Mouse (Mus musculus): ENCODE results near the gene Arhgap42. TPM values are rescaled to one million over a fixed set of nuclear protein-coding genes. Genes with fewer than 3 reads are reported as not detected.

The Arhgap42 gene
- polyA plus RNA-seq, 1 experiment: 12.6 TPM

- DNase-seq: peak; percentile 66
- peak overlapping the region; percentile 45; the same call in 1 of the 2 replicates for H3K27ac ChIP-seq (ENCODE audit: insufficient read depth, low read depth, low read length)
- TF ChIP-seq POLR2A (IDR thresholded peaks at IDR 0.05; ENCODE audit: low read depth, low read length): no peak
- no peak for TF ChIP-seq CTCF (conservative IDR thresholded peaks at IDR 0.05; ENCODE audit: insufficient read depth, insufficient read length, low read depth, low read length)
- WGBS: 32% methylated on average over 4 of the region's 4 CpGs
- H3K4me1 ChIP-seq (ENCODE audit: control insufficient read depth, insufficient read depth, low read length): peaks cover 6% of the 10 kb centered on the region; the same call in 1 of the 2 replicates
- H3K27me3 ChIP-seq (replicated peaks; ENCODE audit: control insufficient read depth, insufficient read depth, low read length): no peaks in the 10 kb centered on the region
- no peaks in the 10 kb centered on the region for H3K36me3 ChIP-seq (ENCODE audit: control insufficient read depth, insufficient read depth, low read length)
- H3K4me3 ChIP-seq (ENCODE audit: insufficient read depth, low read depth, low read length): no peak overlapping the region
Measured at GRCm38 (mm10) chr9:9127041-9127755, 111.7 kb downstream of the Arhgap42 start.

DNA sequence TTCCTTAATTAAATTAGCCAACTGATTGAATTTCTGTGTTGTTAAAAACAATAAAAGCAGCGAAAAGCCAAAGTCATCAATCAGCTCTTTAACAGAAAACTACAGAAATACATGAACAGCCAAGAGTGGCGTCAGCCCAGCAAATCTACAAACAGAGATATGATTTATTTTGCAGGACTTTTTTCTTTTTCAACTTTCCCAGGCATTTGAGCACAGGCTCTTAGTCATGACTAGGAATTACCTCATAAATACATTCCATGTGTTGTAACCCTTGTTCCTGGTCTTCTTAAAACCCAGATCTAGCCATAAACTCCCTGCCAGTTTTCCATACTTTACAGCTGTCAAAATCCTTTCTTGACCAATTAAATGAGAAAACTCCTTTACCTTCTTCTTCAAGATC, 114.7 kb downstream of the Arhgap42 start:
- Histone ChIP-seq H3K27me3 (replicated peaks; ENCODE audit: control insufficient read depth, insufficient read depth, low read length) (no peaks in the 10 kb centered on the region), H3K4me3 (ENCODE audit: insufficient read depth, low read depth, low read length) (no peak overlapping the region), H3K36me3 (ENCODE audit: control insufficient read depth, insufficient read depth, low read length) (no peaks in the 10 kb centered on the region), H3K4me1 (ENCODE audit: control insufficient read depth, insufficient read depth, low read length) (peaks cover 6% of the 10 kb centered on the region; the same call in 1 of the 2 replicates), H3K27ac (ENCODE audit: insufficient read depth, low read depth, low read length) (no peak overlapping the region)
- TF ChIP-seq CTCF (conservative IDR thresholded peaks at IDR 0.05; ENCODE audit: insufficient read depth, insufficient read length, low read depth, low read length) (no peak), POLR2A (IDR thresholded peaks at IDR 0.05; ENCODE audit: low read depth, low read length) (no peak)
- DNase-seq: no peak
- 75% methylated on average over 2 of the region's 2 CpGs for WGBS

DNA sequence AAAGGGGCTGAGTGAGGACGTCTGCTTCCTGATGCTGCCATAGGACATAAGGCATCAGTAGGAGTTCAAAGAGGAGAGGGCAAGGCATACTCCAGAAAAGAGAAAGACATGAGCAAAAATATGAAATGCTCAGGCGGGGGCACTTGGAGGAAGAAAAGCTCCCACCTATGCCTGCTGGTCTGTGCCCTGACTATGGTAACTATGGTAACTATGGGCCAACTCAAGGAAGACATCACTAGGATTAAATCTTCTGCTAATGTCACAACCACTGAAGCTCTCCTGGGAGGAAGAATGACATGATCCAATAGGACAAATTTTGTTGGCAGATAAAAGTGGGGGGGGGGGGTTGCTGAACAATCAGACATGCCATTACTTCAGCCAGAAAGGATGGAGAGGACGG, 124.6 kb downstream of the Arhgap42 start:
- H3K4me3 ChIP-seq (ENCODE audit: insufficient read depth, low read depth, low read length): no peak overlapping the region
- WGBS: 81% methylated on average over 3 of the region's 3 CpGs
- no peak for DNase-seq
- TF ChIP-seq POLR2A (IDR thresholded peaks at IDR 0.05; ENCODE audit: low read depth, low read length): no peak
- TF ChIP-seq CTCF (conservative IDR thresholded peaks at IDR 0.05; ENCODE audit: insufficient read depth, insufficient read length, low read depth, low read length): no peak
- H3K27me3 ChIP-seq (replicated peaks; ENCODE audit: control insufficient read depth, insufficient read depth, low read length): no peaks in the 10 kb centered on the region
- H3K36me3 ChIP-seq (ENCODE audit: control insufficient read depth, insufficient read depth, low read length): no peaks in the 10 kb centered on the region
- no peak overlapping the region for H3K27ac ChIP-seq (ENCODE audit: insufficient read depth, low read depth, low read length)
- no peaks in the 10 kb centered on the region; the same call in 1 of the 2 replicates for H3K4me1 ChIP-seq (ENCODE audit: control insufficient read depth, insufficient read depth, low read length)

GRCm38 (mm10) chr9:9113847-9114246, 125.1 kb downstream of the Arhgap42 start:
- H3K4me1 ChIP-seq (ENCODE audit: control insufficient read depth, insufficient read depth, low read length): no peaks in the 10 kb centered on the region; the same call in 1 of the 2 replicates
- H3K36me3 ChIP-seq (ENCODE audit: control insufficient read depth, insufficient read depth, low read length): no peaks in the 10 kb centered on the region
- H3K27ac ChIP-seq (ENCODE audit: insufficient read depth, low read depth, low read length): no peak overlapping the region
- H3K27me3 ChIP-seq (replicated peaks; ENCODE audit: control insufficient read depth, insufficient read depth, low read length): no peaks in the 10 kb centered on the region
- TF ChIP-seq POLR2A (IDR thresholded peaks at IDR 0.05; ENCODE audit: low read depth, low read length): no peak
- H3K4me3 ChIP-seq (ENCODE audit: insufficient read depth, low read depth, low read length): no peak overlapping the region
- no peak for DNase-seq
- 78% methylated on average over 1 of the region's 1 CpGs for WGBS

GRCm38 (mm10) chr9:9112921-9113320, 126.0 kb downstream of the Arhgap42 start:
- TF ChIP-seq POLR2A (IDR thresholded peaks at IDR 0.05; ENCODE audit: low read depth, low read length) (no peak), CTCF (conservative IDR thresholded peaks at IDR 0.05; ENCODE audit: insufficient read depth, insufficient read length, low read depth, low read length) (no peak)
- 72% methylated on average over 4 of the region's 4 CpGs for WGBS
- Histone ChIP-seq H3K36me3 (ENCODE audit: control insufficient read depth, insufficient read depth, low read length) (no peaks in the 10 kb centered on the region), H3K4me1 (ENCODE audit: control insufficient read depth, insufficient read depth, low read length) (no peaks in the 10 kb centered on the region; the same call in 1 of the 2 replicates), H3K27me3 (replicated peaks; ENCODE audit: control insufficient read depth, insufficient read depth, low read length) (no peaks in the 10 kb centered on the region), H3K27ac (ENCODE audit: insufficient read depth, low read depth, low read length) (no peak overlapping the region), H3K4me3 (ENCODE audit: insufficient read depth, low read depth, low read length) (no peak overlapping the region)
- no peak for DNase-seq

DNA sequence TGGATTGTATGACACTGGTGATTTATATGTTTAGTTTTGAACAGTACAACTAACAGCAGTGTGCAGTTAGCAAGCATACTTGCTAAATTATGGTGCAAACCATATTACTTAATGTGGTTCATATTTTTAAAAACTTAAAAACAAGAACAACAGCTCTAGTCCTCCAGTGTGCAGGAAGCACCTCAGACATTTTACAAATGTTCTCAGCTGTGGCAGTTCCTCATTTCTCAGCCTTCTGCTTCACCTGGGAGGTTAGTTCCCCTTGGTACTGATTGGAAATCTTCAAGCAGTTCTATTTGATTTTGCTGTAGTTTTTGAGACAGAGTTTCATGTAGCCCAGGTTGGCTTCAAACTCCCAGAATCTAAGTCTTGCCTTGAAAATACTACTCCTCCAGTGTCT, 131.2 kb downstream of the Arhgap42 start:
- Histone ChIP-seq H3K27ac (ENCODE audit: insufficient read depth, low read depth, low read length) (no peak overlapping the region), H3K4me3 (ENCODE audit: insufficient read depth, low read depth, low read length) (no peak overlapping the region), H3K36me3 (ENCODE audit: control insufficient read depth, insufficient read depth, low read length) (no peaks in the 10 kb centered on the region), H3K27me3 (replicated peaks; ENCODE audit: control insufficient read depth, insufficient read depth, low read length) (no peaks in the 10 kb centered on the region), H3K4me1 (ENCODE audit: control insufficient read depth, insufficient read depth, low read length) (no peaks in the 10 kb centered on the region; the same call in 1 of the 2 replicates)
- DNase-seq: no peak
- no peak for TF ChIP-seq CTCF (conservative IDR thresholded peaks at IDR 0.05; ENCODE audit: insufficient read depth, insufficient read length, low read depth, low read length)
- no peak for TF ChIP-seq POLR2A (IDR thresholded peaks at IDR 0.05; ENCODE audit: low read depth, low read length)

- Histone ChIP-seq H3K27ac (ENCODE audit: insufficient read depth, low read depth, low read length) (no peak overlapping the region), H3K4me3 (ENCODE audit: insufficient read depth, low read depth, low read length) (no peak overlapping the region), H3K27me3 (replicated peaks; ENCODE audit: control insufficient read depth, insufficient read depth, low read length) (no peaks in the 10 kb centered on the region), H3K4me1 (ENCODE audit: control insufficient read depth, insufficient read depth, low read length) (no peaks in the 10 kb centered on the region; the same call in 1 of the 2 replicates), H3K36me3 (ENCODE audit: control insufficient read depth, insufficient read depth, low read length) (no peaks in the 10 kb centered on the region)
- WGBS: 39% methylated on average over 3 of the region's 3 CpGs
- TF ChIP-seq POLR2A (IDR thresholded peaks at IDR 0.05; ENCODE audit: low read depth, low read length): no peak
- TF ChIP-seq CTCF (conservative IDR thresholded peaks at IDR 0.05; ENCODE audit: insufficient read depth, insufficient read length, low read depth, low read length): no peak
- DNase-seq: no peak
Measured at GRCm38 (mm10) chr9:9104761-9105160, 134.1 kb downstream of the Arhgap42 start.
